23 mouse cellular contexts compared by ENCODE assay signal in genomic region chr7:127165607-127166493, GRCm38 (mm10). TPM values are rescaled to one million over a fixed set of nuclear protein-coding genes. Genes with fewer than 3 reads are reported as not detected.
DNase-seq lines count a peak whose midpoint lies in the region; ATAC-seq and TF ChIP-seq lines count a peak whose summit lies in the region.
"Had no signal": no experiment of that assay in that cellular context is flagged by ENCODE, and none has a peak within 500 bp of the region (broad histone marks: within the 10 kb centered on the region; RNA-seq: fewer than 3 reads in every experiment).

No protein-coding gene starts in this region.

- H3K9me3 ChIP-seq in liver, embryonic 12.5 days (replicated peaks): no peaks in the 10 kb centered on the region
- H3K9me3 ChIP-seq in hindbrain, embryonic 16.5 days (ENCODE audit: control insufficient read depth, low read length): no peaks in the 10 kb centered on the region
- H3K9me3 ChIP-seq: embryonic facial prominence, embryonic 10.5 days; forebrain, embryonic 15.5 days; heart, embryonic 15.5 days; kidney, embryonic 15.5 days; midbrain, embryonic 12.5 days had no signal

- H3K27me3 ChIP-seq in liver, adult 2 months (ENCODE audit: control insufficient read depth, insufficient read depth, low read length): no peaks in the 10 kb centered on the region
- H3K27me3 ChIP-seq in liver, embryonic 12.5 days (replicated peaks): 0 out of 2 replicates have a peak, but pooled peaks cover 3% of the 10 kb centered on the region
- no peaks in the 10 kb centered on the region for H3K27me3 ChIP-seq in hindbrain, embryonic 16.5 days (replicated peaks; ENCODE audit: control insufficient read depth, insufficient read depth, low read length)
- H3K27me3 ChIP-seq: forebrain, embryonic 15.5 days; heart, embryonic 15.5 days; kidney, embryonic 15.5 days; midbrain, embryonic 12.5 days had no signal

- no peak overlapping the region for H3K27ac ChIP-seq in liver, adult 2 months (replicated peaks; ENCODE audit: insufficient read depth, low read depth, low read length)
- no peak overlapping the region for H3K27ac ChIP-seq in liver, embryonic 12.5 days
- H3K27ac ChIP-seq in bone marrow macrophage, adult 2 months (ENCODE audit: insufficient read depth, low read depth, low read length): peak overlapping the region; percentile 67
- H3K27ac ChIP-seq in hindbrain, embryonic 16.5 days (ENCODE audit: low read depth, low read length): no peak overlapping the region
- H3K27ac ChIP-seq: embryonic facial prominence, embryonic 10.5 days; forebrain, embryonic 15.5 days; heart, embryonic 15.5 days; hindbrain, embryonic 14.5 days; kidney, embryonic 15.5 days; midbrain, embryonic 12.5 days had no signal

- DNase-seq in liver, adult 2 months (ENCODE audit: extremely low read depth, low read depth, low spot score): peak; percentile 16
- DNase-seq in CD4-positive, CD25-positive, alpha-beta regulatory T cell, adult 2 months (ENCODE audit: low read depth, low spot score): peak; percentile 75
- no peak for DNase-seq in left cerebral cortex, postnatal 4 days
- DNase-seq in gastrocnemius, postnatal 4 days (ENCODE audit: low spot score in 2 of 2): no peak
- DNase-seq: adrenal gland, postnatal 25 days; cerebellum, adult 9-10 months; gastrocnemius, postnatal 14 days; heart, postnatal 4 days; kidney, adult 11 months; kidney, postnatal 36 days; right cerebral cortex, postnatal 14 days; spleen, adult 18-20 months; thymus, adult 18-20 months had no signal

- no peak overlapping the region for H3K9ac ChIP-seq in liver, adult 2 months (ENCODE audit: low read depth, low read length)
- no peak overlapping the region for H3K9ac ChIP-seq in liver, embryonic 12.5 days
- no peak overlapping the region for H3K9ac ChIP-seq in hindbrain, embryonic 16.5 days (ENCODE audit: low read depth, low read length)
- H3K9ac ChIP-seq: forebrain, embryonic 15.5 days; heart, embryonic 15.5 days; hindbrain, embryonic 14.5 days; kidney, embryonic 15.5 days; midbrain, embryonic 12.5 days had no signal

- H3K36me3 ChIP-seq in liver, adult 2 months (ENCODE audit: control insufficient read depth, insufficient read depth, low read length): no peaks in the 10 kb centered on the region
- H3K36me3 ChIP-seq in liver, embryonic 12.5 days: no peaks in the 10 kb centered on the region
- no peaks in the 10 kb centered on the region for H3K36me3 ChIP-seq in hindbrain, embryonic 16.5 days (ENCODE audit: control insufficient read depth, insufficient read depth, low read length)
- H3K36me3 ChIP-seq: embryonic facial prominence, embryonic 10.5 days; forebrain, embryonic 15.5 days; heart, embryonic 15.5 days; kidney, embryonic 15.5 days; midbrain, embryonic 12.5 days had no signal

- H3K79me2 ChIP-seq in liver, adult 2 months (ENCODE audit: control insufficient read depth, insufficient read depth, low read length): no peaks in the 10 kb centered on the region

- no peak overlapping the region for H3K4me2 ChIP-seq in liver, embryonic 12.5 days
- H3K4me2 ChIP-seq in hindbrain, embryonic 16.5 days (ENCODE audit: low read length): no peak overlapping the region
- H3K4me2 ChIP-seq: forebrain, embryonic 15.5 days; heart, embryonic 15.5 days; hindbrain, embryonic 14.5 days; kidney, embryonic 15.5 days; midbrain, embryonic 12.5 days had no signal

- intact Hi-C loops in left cerebral cortex, postnatal 4 days (cut with DNase I): no loop called here

- no peaks in the 10 kb centered on the region for H3K4me1 ChIP-seq in liver, adult 2 months (ENCODE audit: control insufficient read depth, insufficient read depth, low read length)
- 0 out of 2 replicates have a peak, but pooled peaks cover 14% of the 10 kb centered on the region for H3K4me1 ChIP-seq in liver, embryonic 12.5 days
- H3K4me1 ChIP-seq in bone marrow macrophage, adult 2 months (ENCODE audit: control insufficient read depth, insufficient read depth, low read length): peaks cover 42% of the 10 kb centered on the region
- H3K4me1 ChIP-seq in hindbrain, embryonic 16.5 days (ENCODE audit: control insufficient read depth, insufficient read depth, low read depth, low read length): no peaks in the 10 kb centered on the region
- H3K4me1 ChIP-seq: embryonic facial prominence, embryonic 10.5 days; forebrain, embryonic 15.5 days; heart, embryonic 15.5 days; kidney, embryonic 15.5 days; midbrain, embryonic 12.5 days had no signal

- ATAC-seq in liver, embryonic 12.5 days: no peak
- 0 out of 2 replicates have a peak, but pooled peaks have one; percentile 26 for ATAC-seq in megakaryocyte progenitor cell, adult 5-6 weeks (replicated peaks; ENCODE audit: poor library complexity)
- no peak for ATAC-seq in hindbrain, embryonic 16.5 days
- ATAC-seq: forebrain, embryonic 15.5 days had no signal

- no peak for TF ChIP-seq CTCF in liver, adult 2 months (IDR thresholded peaks at IDR 0.05; ENCODE audit: low read depth, low read length)
- TF ChIP-seq CTCF in bone marrow macrophage, adult 2 months (IDR thresholded peaks at IDR 0.05; ENCODE audit: low read depth, low read length): no peak

- WGBS in liver, adult 2 months: 87% methylated on average over 12 of the region's 12 CpGs
- WGBS in liver, embryonic 12.5 days (ENCODE audit: insufficient replicate concordance): 62% methylated on average over 12 of the region's 12 CpGs
- WGBS in hindbrain, embryonic 16.5 days: 87% methylated on average over 12 of the region's 12 CpGs

- TF ChIP-seq POLR2A in liver, adult 2 months (IDR thresholded peaks at IDR 0.05; ENCODE audit: extremely low read depth, insufficient read depth, low read length): no peak
- no peak for TF ChIP-seq POLR2A in bone marrow macrophage, adult 2 months (IDR thresholded peaks at IDR 0.05; ENCODE audit: borderline replicate concordance, low read depth, low read length)

- no peak overlapping the region for H3K4me3 ChIP-seq in liver, adult 2 months (ENCODE audit: insufficient read depth, low read depth, low read length)
- no peak overlapping the region for H3K4me3 ChIP-seq in liver, embryonic 12.5 days
- H3K4me3 ChIP-seq in bone marrow macrophage, adult 2 months (ENCODE audit: insufficient read depth, low read length): no peak overlapping the region
- H3K4me3 ChIP-seq in hindbrain, embryonic 16.5 days (ENCODE audit: low read length): no peak overlapping the region
- H3K4me3 ChIP-seq: embryonic facial prominence, embryonic 10.5 days; forebrain, embryonic 15.5 days; heart, embryonic 15.5 days; kidney, embryonic 15.5 days; midbrain, embryonic 12.5 days had no signal

RNA-seq across cellular contexts. Expression of gene Spn, which starts 28.2 kb away (rescaled TPM):
- 0.27 and 0.28 TPM in 2 replicates for total RNA-seq in liver, adult 2 months (2014; rRNA removed)
- 0.54 and 0.88 TPM in 2 replicates for polyA plus RNA-seq in liver, adult 2 months (2012; rRNA removed)
- polyA plus RNA-seq in liver, embryonic 12.5 days (2016; fragmentation: Nextera tagmentation; extraction: Ambion mirVana): 7.3 and 7.4 TPM in 2 replicates
- 34.5 and 36.3 TPM in 2 replicates for polyA plus RNA-seq in bone marrow macrophage, adult 2 months (2012; ENCODE audit: insufficient read depth, insufficient read length, missing spikeins)
- total RNA-seq in megakaryocyte progenitor cell, adult 5-6 weeks (2015): 86.0 and 93.4 TPM in 2 replicates
- total RNA-seq in megakaryocyte progenitor cell, adult 5-6 weeks (2017): 294 and 316 TPM in 2 replicates
- total RNA-seq in left cerebral cortex, postnatal 4 days (2021): under 1 TPM; 0.22 to 0.74 TPM
- under 1 TPM; 0.54 to 0.91 TPM for total RNA-seq in gastrocnemius, postnatal 4 days (2021)
- 0.07 TPM in 1 of 2 replicates, not detected in the other for polyA plus RNA-seq in hindbrain, embryonic 16.5 days (2015; fragmentation: Nextera tagmentation; extraction: Ambion mirVana)
- polyA plus RNA-seq: forebrain, embryonic 15.5 days; hindbrain, embryonic 14.5 days had no signal

RNA-seq across cellular contexts. Expression of gene Cd2bp2, which starts 30.0 kb away (rescaled TPM):
- 12.4 and 12.6 TPM in 2 replicates for total RNA-seq in liver, adult 2 months (2014; rRNA removed)
- polyA plus RNA-seq in liver, adult 2 months (2012; rRNA removed): 10.1 and 11.8 TPM in 2 replicates
- polyA plus RNA-seq in liver, embryonic 12.5 days (2016; fragmentation: Nextera tagmentation; extraction: Ambion mirVana): 35.0 and 36.0 TPM in 2 replicates
- 58.0 and 58.5 TPM in 2 replicates for polyA plus RNA-seq in bone marrow macrophage, adult 2 months (2012; ENCODE audit: insufficient read depth, insufficient read length, missing spikeins)
- 16.8 and 17.4 TPM in 2 replicates for total RNA-seq in megakaryocyte progenitor cell, adult 5-6 weeks (2015)
- 56.0 and 65.7 TPM in 2 replicates for total RNA-seq in megakaryocyte progenitor cell, adult 5-6 weeks (2017)
- 10 to 100 TPM; 65.8 to 78.8 TPM for total RNA-seq in left cerebral cortex, postnatal 4 days (2021)
- 10 to 100 TPM; 47.4 to 55.9 TPM for total RNA-seq in gastrocnemius, postnatal 4 days (2021)
- polyA plus RNA-seq in hindbrain, embryonic 16.5 days (2015; fragmentation: Nextera tagmentation; extraction: Ambion mirVana): 70.4 and 72.7 TPM in 2 replicates

RNA-seq across cellular contexts. Expression of gene Tbc1d10b, which starts 42.4 kb away (rescaled TPM):
- total RNA-seq in liver, adult 2 months (2014; rRNA removed): 5.3 and 7.0 TPM in 2 replicates
- 7.3 and 9.5 TPM in 2 replicates for polyA plus RNA-seq in liver, adult 2 months (2012; rRNA removed)
- 26.7 and 30.9 TPM in 2 replicates for polyA plus RNA-seq in liver, embryonic 12.5 days (2016; fragmentation: Nextera tagmentation; extraction: Ambion mirVana)
- polyA plus RNA-seq in bone marrow macrophage, adult 2 months (2012; ENCODE audit: insufficient read depth, insufficient read length, missing spikeins): 67.2 and 71.7 TPM in 2 replicates
- total RNA-seq in megakaryocyte progenitor cell, adult 5-6 weeks (2015): 12.8 and 13.8 TPM in 2 replicates
- total RNA-seq in megakaryocyte progenitor cell, adult 5-6 weeks (2017): 34.0 and 36.0 TPM in 2 replicates
- total RNA-seq in left cerebral cortex, postnatal 4 days (2021): 10 to 100 TPM; 73.8 to 78.8 TPM
- total RNA-seq in gastrocnemius, postnatal 4 days (2021): 10 to 100 TPM; 48.0 to 51.7 TPM
- 27.0 and 29.1 TPM in 2 replicates for polyA plus RNA-seq in hindbrain, embryonic 16.5 days (2015; fragmentation: Nextera tagmentation; extraction: Ambion mirVana)

RNA-seq across cellular contexts. Expression of gene Mylpf, which starts 42.8 kb away (rescaled TPM):
- 1.5 and 8.6 TPM in 2 replicates for total RNA-seq in liver, adult 2 months (2014; rRNA removed)
- polyA plus RNA-seq in liver, adult 2 months (2012; rRNA removed): 0.71 and 0.93 TPM in 2 replicates
- polyA plus RNA-seq in liver, embryonic 12.5 days (2016; fragmentation: Nextera tagmentation; extraction: Ambion mirVana): 37.6 and 41.4 TPM in 2 replicates
- polyA plus RNA-seq in bone marrow macrophage, adult 2 months (2012; ENCODE audit: insufficient read depth, insufficient read length, missing spikeins): 3.9 and 6.9 TPM in 2 replicates
- 7.8 and 10.6 TPM in 2 replicates for total RNA-seq in megakaryocyte progenitor cell, adult 5-6 weeks (2015)
- total RNA-seq in megakaryocyte progenitor cell, adult 5-6 weeks (2017): 6.0 and 6.8 TPM in 2 replicates
- 1 to 10 TPM in 1 of 2 experiments, not detected in 1; 1.2 TPM for total RNA-seq in left cerebral cortex, postnatal 4 days (2021)
- total RNA-seq in gastrocnemius, postnatal 4 days (2021): over 10,000 TPM; 28,893 to 32,257 TPM
- polyA plus RNA-seq in hindbrain, embryonic 16.5 days (2015; fragmentation: Nextera tagmentation; extraction: Ambion mirVana): 3.5 and 47.0 TPM in 2 replicates

RNA-seq across cellular contexts. Expression of gene Qprt, which starts 43.8 kb away (rescaled TPM):
- 116 and 129 TPM in 2 replicates for total RNA-seq in liver, adult 2 months (2014; rRNA removed)
- polyA plus RNA-seq in liver, adult 2 months (2012; rRNA removed): 196 and 210 TPM in 2 replicates
- 36.5 and 40.3 TPM in 2 replicates for polyA plus RNA-seq in liver, embryonic 12.5 days (2016; fragmentation: Nextera tagmentation; extraction: Ambion mirVana)
- 0.71 TPM in 1 of 2 replicates, not detected in the other for polyA plus RNA-seq in bone marrow macrophage, adult 2 months (2012; ENCODE audit: insufficient read depth, insufficient read length, missing spikeins)
- 2.0 and 3.5 TPM in 2 replicates for total RNA-seq in megakaryocyte progenitor cell, adult 5-6 weeks (2015)
- total RNA-seq in megakaryocyte progenitor cell, adult 5-6 weeks (2017): 1.1 and 1.9 TPM in 2 replicates
- total RNA-seq in left cerebral cortex, postnatal 4 days (2021): under 1 TPM in 1 of 2 experiments, not detected in 1; 0.18 TPM
- 1 to 10 TPM; 4.6 to 5.2 TPM for total RNA-seq in gastrocnemius, postnatal 4 days (2021)
- 1.1 TPM in 2 replicates for polyA plus RNA-seq in hindbrain, embryonic 16.5 days (2015; fragmentation: Nextera tagmentation; extraction: Ambion mirVana)

Comparison
In these comparisons a context has a peak if more than half of its experiments do, and no peak if none do; other contexts are left out.
1. DNase-seq: peak in liver, adult 2 months (single experiment) and CD4-positive, CD25-positive, alpha-beta regulatory T cell, adult 2 months (single experiment); none in left cerebral cortex, postnatal 4 days (single experiment) and gastrocnemius, postnatal 4 days (0 of 2).
2. RNA of gene Spn, which starts 28.2 kb away (total RNA-seq): 86.0 to 316 TPM in megakaryocyte progenitor cell, adult 5-6 weeks; 0.54 to 0.91 TPM in gastrocnemius, postnatal 4 days, 0.22 to 0.74 TPM in left cerebral cortex, postnatal 4 days and 0.27 to 0.28 TPM in liver, adult 2 months; every median in the first group is over 10 times any median in the second.